Mouse (Mus musculus) Muller cell, postnatal 12 days (primary cell): Measurements from ENCODE around the gene Vps13a.
"Not testable (repeated sequence)": the region's sequence is repeated elsewhere in the genome, so short reads cannot be mapped to it uniquely, and the experiment has no call there.

ENCODE experiments used
- DNase-seq: peaks from one replicate; pipeline ENCODE4 v3.0.0-alpha.2; 2015; ENCODE audit errors: inconsistent ontology term

Gene Vps13a

GRCm38 (mm10) chr19:16780790-16781384 is at the start of gene Vps13a:
Gene Vps13a, minus strand, starts transcription at chr19:16780933.
- peak; percentile 98 for DNase-seq

- DNase-seq: no peak
These were observed 46.9 kb upstream of the Vps13a start for GRCm38 (mm10) chr19:16827657-16828056.

- DNase-seq: peak; percentile 36
These were observed 44.5 kb upstream of the Vps13a start for GRCm38 (mm10) chr19:16825228-16825627.

GRCm38 (mm10) chr19:16814848-16815247 is 34.1 kb upstream of the Vps13a start:
- no peak for DNase-seq

- DNase-seq: no peak
These were observed 32.6 kb upstream of the Vps13a start for GRCm38 (mm10) chr19:16813306-16813705.

GRCm38 (mm10) chr19:16812072-16812608 is 31.4 kb upstream of the Vps13a start:
- DNase-seq: no peak

- no peak for DNase-seq
These were observed 24.4 kb upstream of the Vps13a start for GRCm38 (mm10) chr19:16805102-16805501.

GRCm38 (mm10) chr19:16804578-16804977 is 23.8 kb upstream of the Vps13a start:
- no peak for DNase-seq

- DNase-seq: no peak
These were observed 22.0 kb upstream of the Vps13a start for GRCm38 (mm10) chr19:16802707-16803106.

GRCm38 (mm10) chr19:16802123-16802522 is 21.4 kb upstream of the Vps13a start:
- DNase-seq: no peak

- DNase-seq: no peak
These were observed 17.2 kb upstream of the Vps13a start for GRCm38 (mm10) chr19:16797923-16798322.

- DNase-seq: not testable (repeated sequence)
These were observed 13.8 kb upstream of the Vps13a start for GRCm38 (mm10) chr19:16794486-16794885.

- no peak for DNase-seq
These were observed 9.2 kb upstream of the Vps13a start for GRCm38 (mm10) chr19:16789930-16790329.

GRCm38 (mm10) chr19:16784879-16785278 is 4.1 kb upstream of the Vps13a start:
- DNase-seq: peak; percentile 22

- no peak for DNase-seq
These were observed 780 bp upstream of the Vps13a start for GRCm38 (mm10) chr19:16781406-16782019.

GRCm38 (mm10) chr19:16780251-16780783 is 416 bp downstream of the Vps13a start:
- DNase-seq: peak; percentile 65

GRCm38 (mm10) chr19:16779786-16780185 is 947 bp downstream of the Vps13a start:
- DNase-seq: no peak

GRCm38 (mm10) chr19:16779281-16779680 is 1.5 kb downstream of the Vps13a start:
- DNase-seq: no peak

- no peak for DNase-seq
These were observed 2.2 kb downstream of the Vps13a start for GRCm38 (mm10) chr19:16778578-16778977.

- DNase-seq: no peak
These were observed 2.8 kb downstream of the Vps13a start for GRCm38 (mm10) chr19:16777901-16778300.

GRCm38 (mm10) chr19:16777391-16777790 is 3.3 kb downstream of the Vps13a start:
- DNase-seq: not testable (repeated sequence)

- peak; percentile 22 for DNase-seq
These were observed 7.3 kb downstream of the Vps13a start for GRCm38 (mm10) chr19:16773237-16774016.
